Mouse (Mus musculus) gastrocnemius, postnatal 4 days (tissue): ENCODE results near the gene Rab12. TPM values are rescaled to one million over a fixed set of nuclear protein-coding genes. Genes with fewer than 3 reads are reported as not detected.
A peak's percentile ranks its signal among the peaks of the same experiment; 100 is the strongest.
"Not testable (repeated sequence)": the region's sequence is repeated elsewhere in the genome, so short reads cannot be mapped to it uniquely, and the experiment has no call there.

Experiments
- DNase-seq, 2 experiments: peaks; one replicate each; pipeline ENCODE4 v3.0.0; 2021 to 2022; ENCODE audit warnings: low spot score in 2 of 2, mixed read lengths in 2 of 2
- long read RNA-seq, 2 experiments: library from polyadenylated mRNA; stranded (forward); transcript quantifications; one replicate each; pipeline ENCODE4 v2.0.0; 2021
- total RNA-seq, 2 experiments: library from RNA; stranded (reverse); gene quantifications; 2 replicates each; pipeline ENCODE4 v1.2.3; 2021

Gene Rab12
- 100 to 1,000 TPM; 119 to 128 TPM for total RNA-seq
- long read RNA-seq, experiment 1, transcript Rab12-205 (6 exons, 2,010 nt): major isoform, 152 of 164 reads
- long read RNA-seq, experiment 1, partial matches to known transcripts: 2 of 164 reads
- long read RNA-seq, experiment 1, other reads (novel, unspliced or antisense): 10 of 164 reads
- long read RNA-seq, experiment 2, transcript Rab12-205 (6 exons, 2,010 nt): major isoform, 209 of 221 reads
- long read RNA-seq, experiment 2, partial matches to known transcripts: 1 of 221 reads
- long read RNA-seq, experiment 2, other reads (novel, unspliced or antisense): 11 of 221 reads

DNA sequence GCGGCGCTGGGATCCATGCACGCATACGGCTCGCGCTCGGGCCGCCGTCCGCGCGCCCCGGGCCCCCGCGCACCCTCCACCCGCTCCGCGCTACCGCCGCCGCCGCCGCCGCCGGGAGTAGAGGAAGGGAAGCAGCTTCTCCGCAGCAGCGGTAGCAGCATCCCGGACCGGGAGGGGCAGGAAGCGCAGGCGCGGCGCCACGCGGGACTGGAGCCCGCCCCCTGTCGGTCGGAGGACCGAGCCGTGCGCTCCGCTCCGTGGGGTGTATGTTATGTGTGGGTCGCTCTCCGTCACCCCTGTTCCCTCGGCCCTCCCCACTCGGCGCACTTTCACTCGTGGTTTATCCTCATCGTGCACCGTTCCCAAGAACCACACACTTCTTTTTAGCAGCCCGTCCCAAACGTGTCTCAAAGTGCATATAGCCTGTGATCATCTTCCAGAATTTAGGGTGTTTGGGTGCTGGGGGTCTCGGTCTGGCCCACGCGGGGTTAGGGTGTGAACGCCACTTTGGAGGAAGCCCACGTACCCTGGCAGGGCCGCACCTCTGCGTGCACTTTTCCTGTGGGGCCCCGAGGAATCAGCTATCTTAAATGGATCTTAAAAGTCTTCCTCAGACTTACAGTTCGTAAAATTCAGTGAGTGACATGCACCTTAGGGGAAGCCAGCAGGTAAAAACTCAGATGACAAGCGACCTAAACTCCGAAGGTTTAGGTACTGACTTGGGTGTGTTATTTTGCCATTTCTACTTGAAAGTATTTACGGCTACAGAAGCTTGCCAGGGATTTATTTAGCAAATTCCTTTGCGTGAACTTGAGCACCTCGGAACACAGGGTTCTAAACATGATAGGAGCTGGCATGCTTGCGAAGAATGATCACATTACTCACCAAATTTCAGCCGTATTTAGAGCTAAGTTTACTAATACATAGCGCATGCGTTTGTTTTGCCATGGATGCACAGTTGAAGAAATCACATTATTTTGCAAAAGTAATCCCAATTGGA lies at the start of gene Rab12:
Gene Rab12 (minus strand): TSS at position 176 of the 1,000 bp plus-strand sequence.
- DNase-seq: peak; percentile 90

DNA sequence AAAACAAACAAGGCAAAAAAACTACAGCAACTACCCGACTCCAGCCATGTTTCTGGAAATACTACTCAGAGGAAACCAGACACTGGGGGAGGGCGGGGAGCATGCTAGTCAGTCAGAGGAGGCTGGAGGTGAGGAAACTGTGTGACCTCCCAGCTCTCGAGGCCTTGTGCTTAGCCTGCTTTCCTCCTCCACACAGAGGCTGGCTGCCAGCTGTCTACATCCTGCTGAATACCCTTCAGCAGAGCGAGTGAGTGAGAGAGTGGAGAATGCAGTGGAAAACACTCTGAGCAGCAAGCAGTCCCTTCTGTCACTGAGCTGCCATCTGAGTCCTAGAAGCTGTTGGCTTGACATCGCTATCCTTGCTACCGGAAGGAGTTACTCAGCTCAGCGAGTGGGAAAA lies 44.7 kb upstream of the Rab12 start:
- DNase-seq: no peak

DNA sequence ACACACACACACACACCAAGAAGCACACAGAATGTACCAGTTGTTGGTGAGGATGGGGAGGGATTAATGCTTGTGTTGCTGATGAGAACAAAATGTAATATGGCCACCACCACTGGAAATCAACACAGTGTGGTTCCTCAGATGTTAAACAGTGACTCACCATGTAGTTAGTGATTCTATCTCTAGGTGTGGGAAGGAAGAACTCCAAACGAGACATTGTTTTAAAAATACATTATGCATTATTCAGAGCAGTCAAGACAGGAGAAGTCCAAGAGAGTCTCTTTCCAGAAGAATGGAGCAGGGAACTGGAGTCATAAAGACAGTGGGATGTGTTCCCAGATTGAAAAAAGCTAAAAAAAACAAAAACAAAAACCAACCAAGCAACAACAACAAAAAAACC lies 44.0 kb upstream of the Rab12 start:
- no peak for DNase-seq

DNA sequence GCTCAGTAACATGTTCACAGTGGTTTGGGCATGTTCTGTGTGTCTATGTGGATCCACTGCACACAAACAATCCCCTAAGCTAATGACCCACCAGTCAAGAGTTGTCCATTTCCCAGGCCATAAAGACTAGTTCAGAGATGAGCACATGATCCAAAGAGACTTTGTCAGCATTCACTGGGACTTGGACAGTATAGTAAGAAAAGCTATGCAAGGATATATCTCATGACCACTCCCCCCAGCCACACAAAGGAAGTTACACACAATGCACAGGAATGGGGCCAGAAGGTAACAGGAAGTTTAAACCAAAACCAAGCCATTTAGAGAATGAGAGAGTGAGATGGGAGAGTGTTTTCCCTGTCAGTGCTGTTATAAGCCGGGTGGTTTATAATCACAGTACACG lies 41.9 kb upstream of the Rab12 start:
- DNase-seq: no peak

DNA sequence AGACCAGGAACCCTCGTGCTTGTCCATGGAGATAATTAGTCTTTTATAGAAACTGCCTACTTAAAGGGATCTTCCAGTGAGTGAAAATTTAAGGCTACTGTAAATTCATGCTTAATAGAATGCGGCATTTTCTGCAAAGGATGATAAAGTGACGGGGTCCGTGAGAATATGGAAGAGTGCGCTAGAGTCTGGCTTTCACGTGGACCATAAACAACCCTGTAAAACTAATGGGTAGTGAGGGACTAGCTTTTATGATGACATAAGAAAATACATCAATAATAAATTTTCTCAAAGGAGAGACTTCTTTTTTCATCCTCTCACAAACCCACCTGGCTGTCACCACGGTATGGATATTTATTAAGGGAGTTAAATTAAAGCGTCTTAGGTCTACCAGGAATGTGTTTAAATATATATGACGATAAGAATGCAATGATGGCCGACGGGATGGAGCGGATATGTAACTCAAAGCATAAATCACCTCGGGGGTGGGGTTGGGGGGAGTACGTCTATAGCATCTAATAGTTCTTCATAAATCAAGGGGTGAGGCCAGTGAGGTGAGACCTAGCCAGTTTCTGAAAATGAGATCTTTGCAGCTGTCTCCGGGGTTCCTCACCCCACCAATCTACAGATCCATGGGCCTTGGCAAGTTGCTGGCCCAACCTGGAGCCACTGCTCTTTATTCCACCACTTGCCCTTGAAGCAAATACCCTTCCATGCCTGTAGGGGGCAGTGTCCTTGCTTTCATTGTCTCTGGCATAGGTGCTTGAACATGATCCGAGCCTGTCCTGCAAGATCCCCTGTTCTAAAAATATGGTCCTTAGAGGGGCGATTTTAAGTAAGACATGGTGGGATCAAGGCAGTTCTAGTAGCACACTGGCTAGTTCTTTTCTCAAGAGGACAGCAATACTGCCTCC lies 39.1 kb upstream of the Rab12 start:
- DNase-seq: no peak

DNA sequence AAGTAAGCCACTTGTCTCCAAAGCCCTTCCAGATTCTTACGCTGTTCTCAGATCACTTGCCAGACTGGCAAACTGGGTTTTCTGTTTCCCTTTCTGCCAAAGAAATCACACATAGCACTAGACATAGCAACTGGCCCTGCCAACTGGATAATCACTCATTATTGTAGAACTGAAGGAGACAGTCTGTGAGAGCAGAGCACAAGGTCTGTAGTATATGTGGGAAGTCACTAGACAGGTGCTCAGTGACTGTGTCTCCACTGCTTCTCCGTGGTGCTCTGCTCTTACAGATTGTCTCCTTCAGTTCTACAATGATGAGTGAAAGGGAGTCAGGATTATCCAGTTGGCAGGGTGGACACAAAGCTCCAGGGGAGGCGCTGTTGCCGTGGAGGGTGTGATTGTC lies 33.2 kb upstream of the Rab12 start:
- no peak for DNase-seq

DNA sequence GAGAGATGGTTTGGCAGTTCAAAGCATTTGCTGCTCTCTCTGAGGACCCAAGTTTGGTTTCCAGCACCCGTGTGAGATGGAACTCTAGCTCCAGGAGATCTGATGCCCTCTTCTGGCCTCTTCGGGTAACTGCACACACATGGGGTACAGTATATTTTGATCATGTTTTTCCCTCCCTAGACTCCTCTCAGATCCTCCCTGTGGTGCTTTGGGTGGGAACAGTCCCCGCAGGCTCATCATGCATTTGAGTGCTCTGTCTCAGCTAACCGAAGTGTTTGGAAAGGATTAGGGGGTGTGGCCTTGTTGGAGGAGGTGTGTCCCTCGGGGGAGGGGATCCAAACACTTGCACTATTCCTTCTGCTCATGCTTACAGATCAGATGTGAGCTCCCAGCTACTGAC lies 31.0 kb upstream of the Rab12 start:
- DNase-seq: no peak

DNA sequence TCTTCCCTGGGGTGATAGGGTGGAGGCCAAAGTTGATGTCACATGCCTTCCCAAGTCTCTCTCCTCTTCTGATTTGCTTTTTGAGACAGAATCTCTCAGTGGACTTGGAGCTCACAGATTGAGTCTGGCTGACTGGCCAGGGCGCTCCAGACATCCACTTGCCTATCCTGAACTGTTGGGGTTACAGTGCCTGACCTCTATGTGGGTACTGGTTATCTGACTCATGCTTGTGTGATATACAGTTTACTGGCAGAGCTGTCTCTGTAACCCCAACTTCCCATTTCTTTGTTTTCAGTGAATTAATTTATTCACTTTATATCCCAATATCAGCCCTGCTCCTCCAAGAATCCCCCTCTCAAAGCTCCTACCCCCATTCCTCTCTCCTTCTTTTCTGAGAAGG lies 12.8 kb upstream of the Rab12 start:
- DNase-seq: no peak

DNA sequence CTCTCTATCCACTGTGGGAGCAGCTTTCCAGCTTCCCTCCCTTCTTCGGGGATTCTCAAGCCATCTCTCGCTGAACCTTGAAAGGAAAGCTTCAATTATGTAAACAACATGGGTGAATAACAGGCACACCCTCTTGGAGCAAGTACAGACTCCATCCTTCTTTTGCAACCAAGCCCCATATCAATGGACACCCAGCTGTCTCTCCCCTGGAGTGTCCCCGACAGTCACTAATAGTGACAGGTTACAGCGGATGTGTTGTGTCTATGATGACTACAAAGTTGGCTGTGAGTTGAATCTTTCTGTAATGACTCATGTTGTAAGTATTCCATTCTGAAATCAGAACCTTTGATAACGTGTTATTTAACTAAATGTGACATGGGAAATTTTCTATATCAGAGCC lies 3.9 kb upstream of the Rab12 start:
- no peak for DNase-seq

DNA sequence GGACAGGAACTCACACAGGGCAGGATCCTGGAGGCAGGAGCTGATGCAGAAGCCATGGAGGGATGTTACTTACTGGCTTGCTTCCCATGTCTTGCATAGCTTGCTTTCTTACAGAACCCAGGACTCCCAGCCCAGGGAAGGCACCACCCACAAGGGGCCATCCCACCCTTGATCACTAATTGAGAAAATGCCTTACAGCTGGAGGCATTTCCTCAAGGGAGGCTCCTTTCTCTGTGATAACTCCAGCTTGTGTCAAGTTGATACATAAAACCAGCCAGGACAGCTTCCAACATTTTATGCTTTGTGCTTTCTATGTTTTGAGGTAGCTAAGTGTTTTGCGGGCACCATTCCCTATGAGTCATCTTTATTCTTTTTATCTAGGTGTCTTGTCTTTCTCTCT lies 3.1 kb upstream of the Rab12 start:
- DNase-seq: not testable (repeated sequence)

DNA sequence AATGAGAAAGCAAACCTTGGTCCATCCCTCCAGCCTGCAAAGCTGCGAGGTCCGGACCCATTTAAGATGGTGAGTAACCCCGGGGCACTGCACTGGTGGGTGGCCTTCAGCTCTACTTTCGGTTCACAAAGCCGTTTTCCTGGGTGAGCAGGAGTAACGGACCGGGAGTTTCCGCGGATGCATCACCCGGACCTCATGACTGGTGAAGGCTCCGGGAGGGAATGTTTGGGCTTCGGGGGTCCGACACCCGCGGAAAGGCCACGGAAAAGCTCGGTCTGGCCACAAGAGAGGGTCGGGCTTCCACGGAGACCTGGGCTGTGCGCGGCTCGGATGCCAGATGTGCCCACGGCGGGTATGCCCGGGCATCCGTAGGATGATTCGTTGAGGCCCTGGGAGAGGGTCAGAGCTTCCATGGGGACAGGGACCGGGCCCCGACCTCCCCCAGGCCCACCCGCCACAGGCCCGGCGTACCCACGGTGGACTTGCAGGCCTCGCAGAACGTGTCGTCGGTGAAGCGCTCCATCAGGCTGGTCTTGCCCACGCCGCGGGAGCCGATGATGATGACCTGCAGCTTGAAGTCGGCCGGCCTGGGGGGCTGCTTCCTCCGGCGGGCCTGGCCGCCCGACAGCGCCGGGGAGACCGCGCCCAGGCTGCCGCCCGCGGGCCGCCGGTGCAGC lies 514 bp downstream of the Rab12 start:
- peak in 1 of 2 experiments; percentile 43 for DNase-seq

DNA sequence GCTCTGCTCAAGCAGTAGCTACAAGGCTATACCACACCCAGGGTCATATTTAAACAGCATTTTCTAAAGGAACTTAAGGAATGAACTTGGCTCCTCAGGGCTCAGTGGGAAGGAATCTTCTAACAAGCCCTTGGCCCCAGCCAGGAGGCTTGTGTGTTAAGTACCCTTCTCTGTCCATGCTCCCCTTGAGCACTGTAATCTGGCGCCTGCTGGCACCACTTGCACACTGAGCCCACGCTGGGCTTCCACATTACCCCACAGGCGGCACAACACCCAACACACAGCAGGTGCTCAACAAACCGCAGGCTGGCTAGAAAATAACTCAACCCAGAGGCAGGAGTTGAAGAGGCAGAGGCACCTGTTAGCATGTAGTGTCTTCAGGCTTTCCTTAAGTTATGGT lies 2.6 kb downstream of the Rab12 start:
- no peak for DNase-seq

DNA sequence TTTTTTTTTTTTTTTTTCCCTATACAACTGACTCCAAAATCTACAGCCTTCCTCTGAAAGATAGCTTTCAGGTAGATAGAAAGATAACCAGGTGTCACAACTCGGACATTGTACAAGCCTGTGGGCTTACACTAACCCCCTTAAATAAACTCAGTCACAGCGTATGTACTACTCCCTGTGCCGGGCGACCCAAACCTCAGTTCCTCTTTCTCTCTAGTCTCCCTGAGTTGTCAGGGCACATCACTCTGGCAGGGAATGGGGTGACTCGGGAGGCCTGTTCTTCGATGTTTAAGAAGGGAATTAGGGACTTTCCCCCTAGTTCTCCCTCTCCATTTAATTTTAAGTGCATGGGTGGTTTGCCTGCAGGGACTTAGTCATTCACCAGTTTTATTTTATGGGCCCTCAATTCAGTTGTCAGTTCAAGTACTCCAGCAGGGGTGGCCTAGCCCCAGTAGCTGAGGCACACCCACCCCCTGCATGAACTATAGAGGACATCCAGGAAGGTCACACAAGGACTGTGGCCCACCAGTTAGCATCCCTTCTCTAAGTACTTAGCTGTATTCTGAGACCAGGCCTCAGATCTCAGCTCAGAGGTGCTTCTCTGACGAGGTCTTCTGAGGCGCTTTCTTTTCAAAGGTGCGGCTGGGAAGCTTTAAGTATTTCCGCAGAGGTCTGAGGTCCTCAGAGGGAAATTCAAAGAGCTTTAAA lies 5.1 kb downstream of the Rab12 start:
- no peak for DNase-seq

DNA sequence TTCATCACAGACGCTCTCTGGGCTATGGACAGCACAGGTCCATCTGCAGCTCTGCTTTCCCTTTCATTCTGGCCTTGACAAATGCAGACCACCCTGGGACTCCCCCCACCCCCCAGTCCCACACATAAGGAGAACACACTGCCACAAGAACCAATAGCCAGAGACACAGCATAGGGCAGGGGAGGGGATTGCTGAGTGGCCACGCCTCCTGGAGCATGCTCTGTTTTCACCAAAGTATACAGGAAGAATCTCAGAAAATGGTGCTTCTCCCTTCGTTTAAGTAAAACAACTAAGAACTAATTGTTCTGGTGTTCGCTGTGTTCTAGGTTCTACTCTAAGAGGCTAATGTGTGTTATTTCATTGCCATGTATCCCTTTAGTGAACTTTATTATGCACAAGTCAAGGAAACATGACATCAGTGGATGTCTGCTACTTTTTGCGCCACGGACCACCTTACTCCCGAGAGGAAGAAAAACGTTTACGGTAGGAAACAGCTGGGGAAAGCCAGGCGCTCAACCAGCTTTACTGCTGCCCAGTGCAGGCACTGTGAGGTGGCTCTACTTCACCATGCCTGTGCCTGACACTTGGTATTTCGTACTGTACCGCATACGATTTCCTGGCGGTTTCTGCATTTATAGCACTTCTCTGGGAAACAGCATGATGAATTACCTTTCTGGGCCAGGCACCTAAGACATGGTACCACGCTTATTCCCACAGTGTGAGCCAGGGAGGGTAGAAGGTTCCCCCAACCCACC lies 7.2 kb downstream of the Rab12 start:
- DNase-seq: no peak

DNA sequence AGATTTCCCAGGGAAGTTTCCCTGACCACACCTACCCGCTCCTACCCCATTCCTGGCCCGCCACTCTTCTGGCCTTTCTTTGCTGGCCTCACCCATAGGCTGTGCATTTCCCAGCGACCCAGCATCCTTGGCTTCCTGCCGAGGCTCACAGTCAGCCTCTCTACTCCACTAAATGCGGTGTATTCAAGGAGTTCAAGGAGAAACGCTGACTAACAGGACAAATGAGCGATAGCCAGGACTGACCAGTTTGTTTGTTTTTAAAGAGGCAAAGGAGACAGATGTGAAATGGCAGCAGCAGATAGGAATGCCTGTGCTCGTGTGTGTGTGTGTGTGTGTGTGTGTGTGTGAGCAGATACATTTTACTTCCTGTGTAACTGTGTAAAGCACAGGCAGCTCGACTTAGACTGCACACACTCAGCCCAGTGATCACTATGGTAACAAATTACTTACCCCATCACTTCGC lies 9.3 kb downstream of the Rab12 start:
- DNase-seq: no peak

DNA sequence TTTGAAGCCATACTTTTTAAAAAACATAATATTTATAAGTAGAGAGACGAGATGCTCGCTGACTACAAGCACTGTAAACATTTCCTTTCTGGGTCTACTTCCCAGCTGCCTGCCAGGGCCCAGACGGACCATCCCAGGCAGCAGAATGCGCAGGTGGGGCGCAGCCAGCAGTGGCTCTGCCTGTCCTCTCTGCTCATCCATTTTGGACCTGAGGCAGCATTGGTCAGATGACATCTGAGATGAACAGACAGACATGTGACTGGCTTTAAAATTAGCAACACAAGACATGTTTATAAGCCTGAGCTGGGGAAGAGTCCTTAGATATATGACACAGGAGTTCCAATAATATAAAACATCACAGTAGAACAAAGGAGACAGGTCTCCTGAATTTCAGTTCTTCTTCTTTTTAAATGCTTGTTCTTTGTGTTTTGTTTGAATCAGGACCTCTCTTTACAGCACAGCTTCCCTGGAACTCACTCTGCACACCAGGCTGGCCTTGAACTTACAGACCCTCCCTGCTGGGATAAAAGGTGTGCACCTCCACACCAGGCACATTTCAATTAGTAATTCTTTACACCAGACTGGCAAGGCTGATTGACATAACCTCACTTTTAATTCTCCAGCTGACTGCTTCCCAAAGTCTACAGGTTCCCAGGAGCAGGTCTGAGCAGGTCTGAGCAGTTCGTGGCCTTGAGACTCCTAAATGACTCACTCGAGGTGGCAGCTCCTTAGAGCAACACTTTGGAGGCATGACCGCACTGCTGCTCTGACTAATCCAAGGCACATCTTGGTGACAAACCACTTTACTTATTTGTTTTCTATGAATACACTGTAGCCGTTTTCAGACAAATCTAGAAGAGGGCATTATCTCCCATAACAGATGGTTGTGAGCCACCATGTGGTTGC lies 12.2 kb downstream of the Rab12 start:
- no peak for DNase-seq

DNA sequence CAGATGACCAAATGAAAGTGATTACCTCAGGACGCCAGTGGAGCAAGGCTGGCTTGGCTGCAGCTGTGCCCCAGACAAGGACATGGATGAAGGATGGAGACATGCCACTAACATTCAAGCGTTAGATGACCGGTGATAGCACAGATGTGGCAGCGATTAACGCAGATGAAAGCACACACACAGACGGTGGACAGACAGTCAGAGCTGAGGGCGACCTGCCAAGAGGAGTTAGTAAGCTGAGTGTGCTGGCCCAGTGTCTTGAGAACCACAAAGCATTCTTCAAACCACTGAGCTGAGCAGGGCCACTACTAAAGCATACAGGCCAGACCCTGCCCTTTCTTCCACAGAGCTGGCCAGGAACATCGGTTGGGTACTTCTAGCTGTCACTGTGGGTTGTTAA lies 14.6 kb downstream of the Rab12 start:
- DNase-seq: no peak

DNA sequence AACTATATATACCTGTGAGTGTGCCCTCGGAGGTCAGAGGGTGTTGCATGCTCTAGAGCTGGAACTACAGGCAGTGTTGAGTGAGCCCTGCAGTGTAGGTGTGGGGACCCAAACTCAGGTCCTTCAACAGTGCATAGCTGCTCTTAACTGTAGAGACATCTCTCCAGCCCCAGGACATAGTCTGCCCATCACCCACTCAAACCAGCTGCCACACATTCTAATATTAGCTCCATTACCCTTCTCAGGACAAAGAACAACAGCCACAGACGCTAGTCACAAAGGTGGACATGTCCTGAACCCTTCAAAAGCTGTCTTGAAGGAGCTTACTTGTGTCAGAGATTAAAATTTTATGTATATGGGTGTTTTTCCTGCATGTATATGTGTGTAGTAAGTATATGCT lies 15.3 kb downstream of the Rab12 start:
- no peak for DNase-seq
